Mouse (Mus musculus): ENCODE data around the gene Ttn. TPM values are rescaled to one million over a fixed set of nuclear protein-coding genes. Genes with fewer than 3 reads are reported as not detected.

Ttn gene
- polyA plus RNA-seq, 1 experiment from 2014 or later, result 0.09 TPM

DNA sequence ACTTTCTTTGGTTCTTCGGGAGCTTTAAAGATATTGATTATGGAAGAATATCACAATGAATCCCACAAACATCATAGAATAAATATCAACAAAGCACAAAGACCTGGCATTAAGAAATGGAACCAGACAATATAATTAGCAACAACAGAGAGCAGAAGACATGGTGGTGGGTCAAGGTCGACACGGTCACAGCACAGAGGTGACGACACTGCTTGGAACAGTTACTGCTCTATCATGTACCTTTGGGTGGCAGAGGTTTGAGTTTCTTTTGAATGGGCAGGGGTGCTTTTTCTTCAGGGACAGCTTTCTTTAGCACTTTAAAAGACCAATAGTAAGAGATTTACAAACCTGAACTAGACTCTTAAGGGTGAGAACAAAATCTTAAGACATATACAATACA, 132.3 kb downstream of the Ttn start:
- ATAC-seq, result no peak
- DNase-seq (ENCODE audit: low spot score), result no peak
- no peak overlapping the region for H3K4me2 ChIP-seq (ENCODE audit: low read length)
- no peaks in the 10 kb centered on the region for H3K27me3 ChIP-seq (replicated peaks; ENCODE audit: control insufficient read depth, insufficient read depth, low read length)
- no peak overlapping the region for H3K4me3 ChIP-seq (ENCODE audit: low read depth, low read length)
- no peaks in the 10 kb centered on the region for H3K4me1 ChIP-seq (ENCODE audit: control insufficient read depth, insufficient read depth, low read length)
- H3K9ac ChIP-seq (ENCODE audit: low read length), result no peak overlapping the region
- WGBS, result 95% methylated on average over 4 of the region's 4 CpGs
- no peak overlapping the region for H3K27ac ChIP-seq (ENCODE audit: low read depth, low read length)
- no peaks in the 10 kb centered on the region for H3K36me3 ChIP-seq (ENCODE audit: control insufficient read depth, insufficient read depth, low read length)
- H3K9me3 ChIP-seq (replicated peaks; ENCODE audit: control insufficient read depth, low read length), result no peaks in the 10 kb centered on the region

DNA sequence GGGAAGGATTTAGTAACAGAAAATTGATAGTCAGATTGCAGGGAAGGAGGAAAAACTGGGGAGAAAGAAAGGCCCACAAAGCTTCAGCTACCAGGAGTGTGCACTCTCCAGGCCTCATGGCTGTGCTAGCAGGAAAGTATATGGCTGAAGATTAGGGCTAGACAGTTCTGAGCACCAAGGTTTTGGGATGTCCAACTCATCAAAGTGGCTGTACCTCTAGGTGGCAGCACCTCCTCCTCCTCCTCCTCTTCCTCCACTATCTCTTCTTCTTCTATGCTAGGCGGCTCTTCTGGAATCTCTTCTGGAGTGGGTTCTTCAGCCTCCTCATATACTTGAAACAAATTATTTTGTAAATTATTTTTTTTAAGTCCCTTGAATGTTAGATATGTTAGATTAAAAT, 139.2 kb downstream of the Ttn start:
- DNase-seq (ENCODE audit: low spot score), result no peak
- H3K4me1 ChIP-seq (ENCODE audit: control insufficient read depth, insufficient read depth, low read length), result no peaks in the 10 kb centered on the region
- 56% methylated on average over 1 of the region's 1 CpGs for WGBS

DNA sequence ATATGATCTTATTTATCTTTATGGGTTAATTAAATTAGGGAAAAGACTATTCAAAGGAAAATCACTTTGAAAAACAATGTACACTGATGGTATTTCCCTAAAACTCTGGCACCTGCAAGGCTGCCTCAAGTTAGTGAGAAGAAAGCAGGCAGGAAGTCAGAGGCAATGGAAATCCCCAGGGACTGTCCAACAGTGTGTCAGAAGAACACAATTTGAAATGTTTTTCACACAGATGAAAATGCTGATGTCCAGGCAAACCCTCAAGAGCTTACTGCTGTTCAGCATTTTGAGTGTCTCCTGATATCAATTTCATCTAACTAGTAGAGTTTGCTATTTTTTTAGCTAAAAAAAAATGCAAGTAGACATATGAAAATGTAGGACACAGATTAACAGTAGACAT, 161.9 kb downstream of the Ttn start:
- H3K4me2 ChIP-seq (ENCODE audit: low read length), result no peak overlapping the region
- DNase-seq (ENCODE audit: low spot score), result no peak
- H3K4me3 ChIP-seq (ENCODE audit: low read depth, low read length), result no peak overlapping the region
- no peak overlapping the region for H3K27ac ChIP-seq (ENCODE audit: low read depth, low read length)
- ATAC-seq, result no peak
- no peaks in the 10 kb centered on the region for H3K36me3 ChIP-seq (ENCODE audit: control insufficient read depth, insufficient read depth, low read length)
- H3K9ac ChIP-seq (ENCODE audit: low read length), result no peak overlapping the region
- no peaks in the 10 kb centered on the region for H3K4me1 ChIP-seq (ENCODE audit: control insufficient read depth, insufficient read depth, low read length)
- H3K9me3 ChIP-seq (replicated peaks; ENCODE audit: control insufficient read depth, low read length), result no peaks in the 10 kb centered on the region
- no peaks in the 10 kb centered on the region for H3K27me3 ChIP-seq (replicated peaks; ENCODE audit: control insufficient read depth, insufficient read depth, low read length)

More for the DNA sequence above, 139.2 kb downstream of the Ttn start:
- Histone ChIP-seq H3K36me3 (ENCODE audit: control insufficient read depth, insufficient read depth, low read length) (no peaks in the 10 kb centered on the region), H3K4me3 (ENCODE audit: low read depth, low read length) (no peak overlapping the region), H3K9ac (ENCODE audit: low read length) (no peak overlapping the region), H3K27me3 (replicated peaks; ENCODE audit: control insufficient read depth, insufficient read depth, low read length) (no peaks in the 10 kb centered on the region), H3K9me3 (replicated peaks; ENCODE audit: control insufficient read depth, low read length) (no peaks in the 10 kb centered on the region), H3K27ac (ENCODE audit: low read depth, low read length) (no peak overlapping the region), H3K4me2 (ENCODE audit: low read length) (no peak overlapping the region)
- no peak for ATAC-seq

DNA sequence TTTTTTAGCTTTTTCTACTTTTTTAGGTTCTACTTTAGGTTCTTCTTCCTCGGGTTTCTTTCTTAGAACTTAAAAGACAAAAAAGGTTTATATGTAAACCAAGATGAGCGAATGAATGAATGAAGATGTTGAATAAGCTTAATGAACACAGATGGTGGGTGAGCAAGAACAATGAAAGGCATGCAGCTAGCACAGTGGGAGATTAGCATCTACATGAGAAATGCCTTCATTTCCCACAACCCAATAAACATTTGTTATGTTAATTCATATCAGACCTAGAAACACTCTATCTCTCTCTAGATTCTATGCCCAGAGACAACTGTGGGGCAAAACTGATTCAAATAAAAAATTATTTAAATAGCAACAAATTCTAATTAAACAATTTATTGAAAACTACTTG, 164.6 kb downstream of the Ttn start:
- 2% methylated on average over 2 of the region's 2 CpGs for WGBS
- Histone ChIP-seq H3K9me3 (replicated peaks; ENCODE audit: control insufficient read depth, low read length) (no peaks in the 10 kb centered on the region), H3K36me3 (ENCODE audit: control insufficient read depth, insufficient read depth, low read length) (no peaks in the 10 kb centered on the region), H3K27me3 (replicated peaks; ENCODE audit: control insufficient read depth, insufficient read depth, low read length) (no peaks in the 10 kb centered on the region), H3K4me1 (ENCODE audit: control insufficient read depth, insufficient read depth, low read length) (no peaks in the 10 kb centered on the region), H3K4me3 (ENCODE audit: low read depth, low read length) (no peak overlapping the region), H3K27ac (ENCODE audit: low read depth, low read length) (no peak overlapping the region), H3K9ac (ENCODE audit: low read length) (no peak overlapping the region), H3K4me2 (ENCODE audit: low read length) (no peak overlapping the region)
- ATAC-seq (no peak), DNase-seq (ENCODE audit: low spot score) (peak; percentile 17)

DNA sequence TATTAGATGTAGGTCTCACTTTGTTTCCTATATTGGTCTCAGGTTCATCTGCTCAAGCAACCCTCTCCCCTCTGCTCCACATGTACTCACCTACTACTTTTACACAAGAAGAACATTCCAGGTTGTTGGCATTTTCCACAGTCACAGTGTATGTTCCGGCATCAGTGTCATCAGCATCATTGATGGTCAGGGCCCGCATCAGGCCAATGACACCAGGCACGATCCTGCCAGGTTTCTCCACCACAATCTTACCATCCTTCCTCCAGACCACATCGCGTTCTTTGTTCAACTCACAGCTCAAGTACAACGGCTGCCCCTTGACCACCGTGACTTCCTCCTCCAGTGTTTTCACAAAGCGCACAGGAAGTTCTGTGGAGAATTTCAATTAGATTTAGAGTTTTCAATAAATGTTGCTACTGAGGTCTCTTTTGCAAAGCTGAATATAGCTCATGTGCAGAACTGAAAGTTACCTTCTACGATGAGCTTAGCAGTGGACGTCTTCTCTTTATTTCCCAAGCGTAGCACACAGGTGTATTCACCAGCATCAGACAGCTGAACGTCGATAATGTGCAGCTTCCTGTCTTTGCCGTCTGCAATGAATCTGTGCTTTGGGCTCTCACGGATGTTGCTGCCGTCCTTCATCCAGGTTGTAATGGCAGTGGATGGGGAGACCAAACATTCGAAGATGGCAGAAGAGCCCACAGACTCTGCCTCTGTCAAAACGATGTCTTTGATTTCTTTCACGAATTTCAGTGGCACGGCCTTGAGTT, 168.1 kb downstream of the Ttn start:
- no peak for ATAC-seq

DNA sequence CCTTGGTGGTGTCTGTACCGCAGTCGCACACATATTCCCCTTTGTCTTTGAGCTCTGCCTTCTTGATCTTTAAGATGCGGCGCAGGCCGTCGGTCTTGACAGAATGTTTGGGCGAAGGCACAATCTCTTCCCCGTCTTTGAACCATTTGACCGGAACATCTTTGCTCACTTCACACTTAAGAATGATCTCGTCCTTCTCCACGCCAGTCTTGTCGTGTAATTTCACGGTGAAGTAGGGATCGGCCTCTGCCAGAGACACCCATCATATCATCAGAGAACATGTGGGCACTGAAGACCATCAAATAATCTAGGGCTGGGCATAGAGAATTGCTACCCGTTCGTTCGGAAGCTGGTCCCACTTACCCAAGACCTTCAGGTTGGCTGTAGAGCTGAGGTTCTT, 171.2 kb downstream of the Ttn start:
- H3K36me3 ChIP-seq (ENCODE audit: control insufficient read depth, insufficient read depth, low read length), result no peaks in the 10 kb centered on the region
- ATAC-seq (no peak), DNase-seq (ENCODE audit: low spot score) (no peak)
- no peak overlapping the region for H3K4me3 ChIP-seq (ENCODE audit: low read depth, low read length)
- no peak overlapping the region for H3K9ac ChIP-seq (ENCODE audit: low read length)
- 96% methylated on average over 17 of the region's 17 CpGs for WGBS
- no peaks in the 10 kb centered on the region for H3K9me3 ChIP-seq (replicated peaks; ENCODE audit: control insufficient read depth, low read length)
- no peaks in the 10 kb centered on the region for H3K4me1 ChIP-seq (ENCODE audit: control insufficient read depth, insufficient read depth, low read length)
- no peak overlapping the region for H3K27ac ChIP-seq (ENCODE audit: low read depth, low read length)
- H3K27me3 ChIP-seq (replicated peaks; ENCODE audit: control insufficient read depth, insufficient read depth, low read length), result no peaks in the 10 kb centered on the region
- H3K4me2 ChIP-seq (ENCODE audit: low read length), result no peak overlapping the region

More for the DNA sequence above, 168.1 kb downstream of the Ttn start:
- H3K27ac ChIP-seq (ENCODE audit: low read depth, low read length), result no peak overlapping the region
- WGBS, result 93% methylated on average over 20 of the region's 20 CpGs
- H3K9ac ChIP-seq (ENCODE audit: low read length), result no peak overlapping the region
- H3K36me3 ChIP-seq (ENCODE audit: control insufficient read depth, insufficient read depth, low read length), result no peaks in the 10 kb centered on the region
- no peak overlapping the region for H3K4me3 ChIP-seq (ENCODE audit: low read depth, low read length)
- H3K4me2 ChIP-seq (ENCODE audit: low read length), result no peak overlapping the region
- no peak for DNase-seq (ENCODE audit: low spot score)
- no peaks in the 10 kb centered on the region for H3K27me3 ChIP-seq (replicated peaks; ENCODE audit: control insufficient read depth, insufficient read depth, low read length)
- H3K9me3 ChIP-seq (replicated peaks; ENCODE audit: control insufficient read depth, low read length), result no peaks in the 10 kb centered on the region
- H3K4me1 ChIP-seq (ENCODE audit: control insufficient read depth, insufficient read depth, low read length), result no peaks in the 10 kb centered on the region

DNA sequence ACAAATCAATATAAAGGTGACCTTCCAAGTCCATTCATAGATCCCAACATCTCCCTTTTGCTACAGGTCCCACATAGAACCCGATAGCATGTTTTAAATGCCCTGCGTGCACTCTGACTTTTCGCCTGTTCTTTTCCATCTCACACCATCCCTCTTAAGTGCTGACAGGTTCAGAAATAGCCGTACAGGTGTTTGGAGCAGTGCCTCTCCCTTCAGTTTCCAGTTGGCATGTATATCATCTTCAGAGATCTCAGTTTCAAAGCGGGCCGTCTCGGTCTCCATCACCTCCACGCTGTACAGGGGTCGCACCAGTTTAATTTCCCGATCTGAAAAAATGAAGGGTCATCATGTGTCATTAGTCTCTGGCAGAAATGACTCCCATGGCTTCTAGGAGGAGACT, 174.0 kb downstream of the Ttn start:
- Histone ChIP-seq H3K4me3 (ENCODE audit: low read depth, low read length) (no peak overlapping the region), H3K36me3 (ENCODE audit: control insufficient read depth, insufficient read depth, low read length) (no peaks in the 10 kb centered on the region), H3K4me2 (ENCODE audit: low read length) (no peak overlapping the region), H3K27me3 (replicated peaks; ENCODE audit: control insufficient read depth, insufficient read depth, low read length) (no peaks in the 10 kb centered on the region), H3K27ac (ENCODE audit: low read depth, low read length) (no peak overlapping the region), H3K4me1 (ENCODE audit: control insufficient read depth, insufficient read depth, low read length) (no peaks in the 10 kb centered on the region), H3K9ac (ENCODE audit: low read length) (no peak overlapping the region), H3K9me3 (replicated peaks; ENCODE audit: control insufficient read depth, low read length) (no peaks in the 10 kb centered on the region)
- 97% methylated on average over 10 of the region's 10 CpGs for WGBS
- no peak for DNase-seq (ENCODE audit: low spot score)
- ATAC-seq, result no peak

DNA sequence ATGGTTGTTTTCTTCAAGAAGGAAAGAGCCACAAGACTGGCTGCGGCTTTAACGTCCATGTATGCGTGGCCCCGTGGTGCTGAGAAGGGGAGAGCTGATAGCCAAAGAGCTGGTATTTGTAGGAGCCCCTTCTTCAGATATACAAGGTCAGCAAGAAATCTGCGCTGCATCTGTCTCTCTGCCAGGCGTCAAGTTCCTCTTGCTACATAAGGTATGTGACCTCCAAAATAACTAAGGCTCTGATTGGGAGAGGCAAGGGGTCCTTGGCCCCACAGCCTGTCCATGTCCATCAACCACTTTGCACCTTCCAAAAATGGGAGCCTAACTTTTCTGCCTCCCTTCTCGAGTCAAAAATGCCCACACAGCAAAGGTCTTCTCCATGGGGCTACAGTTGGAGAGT, 175.1 kb downstream of the Ttn start:
- Histone ChIP-seq H3K9ac (ENCODE audit: low read length) (no peak overlapping the region), H3K4me3 (ENCODE audit: low read depth, low read length) (no peak overlapping the region), H3K27me3 (replicated peaks; ENCODE audit: control insufficient read depth, insufficient read depth, low read length) (no peaks in the 10 kb centered on the region), H3K4me2 (ENCODE audit: low read length) (no peak overlapping the region), H3K4me1 (ENCODE audit: control insufficient read depth, insufficient read depth, low read length) (no peaks in the 10 kb centered on the region), H3K36me3 (ENCODE audit: control insufficient read depth, insufficient read depth, low read length) (no peaks in the 10 kb centered on the region), H3K9me3 (replicated peaks; ENCODE audit: control insufficient read depth, low read length) (no peaks in the 10 kb centered on the region), H3K27ac (ENCODE audit: low read depth, low read length) (no peak overlapping the region)
- DNase-seq (ENCODE audit: low spot score) (no peak), ATAC-seq (no peak)
- WGBS, result 94% methylated on average over 7 of the region's 7 CpGs

DNA sequence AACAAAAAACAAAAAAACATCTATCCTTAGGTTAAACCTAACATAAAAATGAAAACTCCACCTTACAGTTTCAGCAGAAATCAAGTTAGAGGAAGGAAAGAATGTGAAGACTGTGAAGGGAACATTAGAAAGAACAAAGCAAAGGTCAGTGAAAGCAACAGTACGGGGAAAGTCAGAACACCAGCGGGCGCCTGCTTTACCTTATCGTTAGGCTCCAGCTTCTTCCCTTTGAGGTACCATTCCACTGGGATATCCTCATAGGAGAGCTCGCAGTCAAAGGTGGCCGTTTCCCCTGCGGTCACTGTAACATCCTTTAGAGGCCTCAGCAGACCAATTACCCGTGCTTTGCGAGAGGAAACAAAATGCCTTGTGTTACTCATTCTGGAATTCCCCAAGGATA, 175.5 kb downstream of the Ttn start:
- no peak for DNase-seq (ENCODE audit: low spot score)
- H3K4me2 ChIP-seq (ENCODE audit: low read length), result no peak overlapping the region
- no peaks in the 10 kb centered on the region for H3K9me3 ChIP-seq (replicated peaks; ENCODE audit: control insufficient read depth, low read length)
- H3K4me1 ChIP-seq (ENCODE audit: control insufficient read depth, insufficient read depth, low read length), result no peaks in the 10 kb centered on the region
- WGBS, result 79% methylated on average over 9 of the region's 9 CpGs
- no peak for ATAC-seq
- no peak overlapping the region for H3K27ac ChIP-seq (ENCODE audit: low read depth, low read length)
- H3K27me3 ChIP-seq (replicated peaks; ENCODE audit: control insufficient read depth, insufficient read depth, low read length), result no peaks in the 10 kb centered on the region
- H3K9ac ChIP-seq (ENCODE audit: low read length), result no peak overlapping the region
- no peak overlapping the region for H3K4me3 ChIP-seq (ENCODE audit: low read depth, low read length)
- H3K36me3 ChIP-seq (ENCODE audit: control insufficient read depth, insufficient read depth, low read length), result no peaks in the 10 kb centered on the region
